Mouse (Mus musculus) limb, embryonic 14.5 days (tissue): ENCODE data around the gene Sorbs2. TPM values are rescaled to one million over a fixed set of nuclear protein-coding genes. Genes with fewer than 3 reads are reported as not detected.

Experiments
- ATAC-seq: fragments of 200-750 bp; cut with Nextera tagmentation; 2 replicates; pipeline ENCODE4 v1.8.0; 2017; ENCODE audit warnings: low read depth, moderate number of reproducible peaks, moderate TSS enrichment; ENCODE audit not compliant: low FRiP score
- DNase-seq: peaks from one replicate; pipeline ENCODE4 v3.0.0-alpha.2; 2015; ENCODE audit warnings: low spot score
- H3K27ac ChIP-seq: fragments of 300-500 bp; sonication (generic); replicated peaks from 2 replicates; pipeline ENCODE4 v1.5.1; 2014; ENCODE audit warnings: low read depth, mild to moderate bottlenecking, low read length, moderate library complexity, mixed read lengths
- H3K27me3 ChIP-seq: fragments of 300-500 bp; sonication (generic); 2 replicates; pipeline ENCODE4 v1.6.1; 2014; ENCODE audit warnings: low read length, mixed read lengths; ENCODE audit not compliant: control insufficient read depth, insufficient read depth
- H3K36me3 ChIP-seq: fragments of 300-500 bp; sonication (generic); 2 replicates; pipeline ENCODE4 v1.6.1; 2014; ENCODE audit warnings: mild to moderate bottlenecking, low read length, moderate library complexity, mixed read lengths; ENCODE audit not compliant: control insufficient read depth, insufficient read depth
- H3K4me1 ChIP-seq: fragments of 300-500 bp; sonication (generic); 2 replicates; pipeline ENCODE4 v1.6.1; 2014; ENCODE audit warnings: antibody characterized with exemption, low read length, mixed read lengths; ENCODE audit not compliant: control insufficient read depth, insufficient read depth
- H3K4me2 ChIP-seq: fragments of 300-500 bp; sonication (generic); replicated peaks from 2 replicates; pipeline ENCODE4 v1.6.1; 2014; ENCODE audit warnings: low read depth, mild to moderate bottlenecking, low read length, moderate library complexity; ENCODE audit not compliant: severe bottlenecking
- H3K4me3 ChIP-seq: fragments of 300-500 bp; sonication (generic); replicated peaks from 2 replicates; pipeline ENCODE4 v1.5.1; 2014; ENCODE audit warnings: low read length
- H3K9ac ChIP-seq: fragments of 300-500 bp; sonication (generic); 2 replicates; pipeline ENCODE4 v1.6.1; 2014; ENCODE audit warnings: mild to moderate bottlenecking, low read depth, low read length, moderate library complexity; ENCODE audit not compliant: severe bottlenecking
- H3K9me3 ChIP-seq: fragments of 300-500 bp; sonication (generic); 2 replicates; pipeline ENCODE4 v1.6.1; 2016; ENCODE audit warnings: low read length; ENCODE audit not compliant: control insufficient read depth
- POLR2A ChIP-seq: fragments of 200-500 bp; IDR thresholded peaks from 2 replicates; pipeline ENCODE4 v1.8.0; 2012; ENCODE audit warnings: inconsistent platforms, mild to moderate bottlenecking, moderate library complexity, borderline replicate concordance; ENCODE audit not compliant: insufficient read depth, insufficient read length; ENCODE audit errors: extremely low read depth
- WGBS: fragments of 180-500 bp; shearing (Covaris S2); extraction: QIAGEN DNeasy Blood & Tissue Kit; methylation state at CpG from one replicate; pipeline ENCODE4 v1.1.7; 2014; 5-methylcytosine and 5-hydroxymethylcytosine counted together
- polyA plus RNA-seq, 2 experiments: library from polyadenylated mRNA; depleted of rRNA in 1 of 2; stranded (reverse) in 1 of 2; unstranded in 1 of 2; fragments of >200 nt; fragmentation: Nextera tagmentation in 1 of 2; extraction: Ambion mirVana in 1 of 2; gene quantifications; 2 replicates each; pipeline versions ENCODE4 v1.2.1 to v1.2.3; 2012 to 2014

The Sorbs2 gene
- polyA plus RNA-seq, 2 experiments, result 52.7 to 54.1 TPM

DNA sequence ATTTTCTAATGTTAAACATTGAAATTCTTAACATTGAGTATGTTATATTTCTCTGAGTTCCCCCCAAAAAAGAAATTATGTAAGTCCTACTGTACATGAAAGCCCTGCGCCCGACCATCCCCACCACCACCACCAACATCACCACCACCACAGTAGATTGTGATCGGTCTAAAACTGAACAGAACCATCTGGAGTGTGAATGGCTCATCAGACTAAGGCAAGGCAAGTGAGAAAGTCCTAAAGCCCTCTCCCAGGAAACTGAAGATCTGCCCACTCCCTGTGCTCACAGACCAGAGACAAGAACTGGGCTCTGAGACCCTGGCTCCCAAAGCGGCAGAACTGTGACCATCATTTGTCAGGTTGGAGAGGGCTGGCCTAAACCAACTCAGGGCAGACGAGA lies 192.5 kb downstream of the Sorbs2 start:
- ATAC-seq, result no peak
- TF ChIP-seq POLR2A, result no peak
- Histone ChIP-seq H3K4me1 (no peaks in the 10 kb centered on the region), H3K4me2 (no peak overlapping the region), H3K9ac (no peak overlapping the region), H3K4me3 (no peak overlapping the region), H3K27me3 (no peaks in the 10 kb centered on the region), H3K36me3 (no peaks in the 10 kb centered on the region), H3K9me3 (no peaks in the 10 kb centered on the region), H3K27ac (no peak overlapping the region)
- no peak for DNase-seq
- 84% methylated on average over 5 of the region's 5 CpGs for WGBS

DNA sequence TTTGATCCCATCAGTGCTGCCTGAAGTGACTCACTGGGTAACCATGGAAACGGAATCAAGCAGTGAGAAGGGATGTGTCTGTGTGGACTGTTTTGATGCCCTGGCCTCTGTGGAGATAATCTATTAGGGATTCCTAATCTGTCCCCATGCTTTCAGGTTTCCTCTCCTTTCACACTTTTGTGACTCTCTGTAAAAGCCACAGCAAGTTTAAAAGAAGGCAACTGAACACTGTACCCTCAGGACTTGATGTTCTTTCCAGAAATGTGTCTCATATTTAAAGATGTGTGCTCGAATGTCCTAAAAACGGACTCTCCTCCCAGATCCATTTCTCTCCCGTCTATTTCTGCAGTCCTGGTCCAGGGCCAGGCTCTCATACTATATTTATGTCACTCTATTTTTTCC lies 196.1 kb downstream of the Sorbs2 start:
- WGBS, result 71% methylated on average over 4 of the region's 4 CpGs
- Histone ChIP-seq H3K4me1 (no peaks in the 10 kb centered on the region), H3K4me2 (no peak overlapping the region), H3K36me3 (no peaks in the 10 kb centered on the region), H3K27ac (no peak overlapping the region), H3K9ac (no peak overlapping the region), H3K27me3 (no peaks in the 10 kb centered on the region), H3K4me3 (no peak overlapping the region), H3K9me3 (no peaks in the 10 kb centered on the region)
- no peak for ATAC-seq
- DNase-seq, result no peak
- no peak for TF ChIP-seq POLR2A

- Histone ChIP-seq H3K4me1 (no peaks in the 10 kb centered on the region), H3K4me3 (no peak overlapping the region), H3K9me3 (no peaks in the 10 kb centered on the region), H3K36me3 (no peaks in the 10 kb centered on the region), H3K27ac (no peak overlapping the region), H3K27me3 (no peaks in the 10 kb centered on the region), H3K4me2 (no peak overlapping the region), H3K9ac (no peak overlapping the region)
- 75% methylated on average over 4 of the region's 4 CpGs for WGBS
- no peak for DNase-seq
- no peak for ATAC-seq
- no peak for TF ChIP-seq POLR2A
Observed at GRCm38 (mm10) chr8:45709098-45709497, 201.5 kb downstream of the Sorbs2 start.

GRCm38 (mm10) chr8:45709734-45710133 lies 202.1 kb downstream of the Sorbs2 start:
- TF ChIP-seq POLR2A, result no peak
- H3K4me1 ChIP-seq, result 0 out of 2 replicates have a peak, but pooled peaks cover under 1% of the 10 kb centered on the region
- 52% methylated on average over 4 of the region's 4 CpGs for WGBS

DNA sequence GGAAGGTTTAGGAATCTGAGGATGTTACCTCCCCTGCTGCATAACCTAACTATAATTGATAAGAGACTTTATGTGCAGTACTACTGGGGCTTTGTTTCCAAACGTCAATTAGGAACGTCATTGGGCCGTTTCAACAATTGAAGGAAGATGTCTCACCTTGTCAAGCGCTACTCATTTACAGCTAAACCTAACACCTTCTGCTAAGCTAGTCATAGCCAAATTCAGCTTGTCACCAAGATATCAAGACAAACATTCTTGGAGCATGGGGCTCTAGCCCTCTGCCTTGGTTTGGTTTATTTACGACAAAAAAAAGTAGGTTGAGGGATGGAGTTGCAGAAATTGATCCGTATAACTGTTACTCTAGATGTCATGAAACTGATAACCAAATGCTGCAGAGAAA lies 205.0 kb downstream of the Sorbs2 start:
- no peaks in the 10 kb centered on the region for H3K27me3 ChIP-seq
- no peak overlapping the region for H3K27ac ChIP-seq
- no peak overlapping the region for H3K9ac ChIP-seq
- H3K36me3 ChIP-seq, result no peaks in the 10 kb centered on the region
- no peak overlapping the region for H3K4me2 ChIP-seq
- H3K9me3 ChIP-seq, result no peaks in the 10 kb centered on the region
- H3K4me1 ChIP-seq, result 0 out of 2 replicates have a peak, but pooled peaks cover 3% of the 10 kb centered on the region
- no peak overlapping the region for H3K4me3 ChIP-seq
- ATAC-seq (no peak), DNase-seq (no peak)
- WGBS, result 93% methylated on average over 6 of the region's 6 CpGs
- TF ChIP-seq POLR2A, result no peak

More at GRCm38 (mm10) chr8:45709734-45710133, 202.1 kb downstream of the Sorbs2 start:
- no peak for ATAC-seq
- H3K27me3 ChIP-seq, result no peaks in the 10 kb centered on the region
- H3K9me3 ChIP-seq, result no peaks in the 10 kb centered on the region
- H3K4me3 ChIP-seq, result no peak overlapping the region
- DNase-seq, result no peak
- H3K4me2 ChIP-seq, result no peak overlapping the region
- no peaks in the 10 kb centered on the region for H3K36me3 ChIP-seq
- H3K27ac ChIP-seq, result no peak overlapping the region
- no peak overlapping the region for H3K9ac ChIP-seq

DNA sequence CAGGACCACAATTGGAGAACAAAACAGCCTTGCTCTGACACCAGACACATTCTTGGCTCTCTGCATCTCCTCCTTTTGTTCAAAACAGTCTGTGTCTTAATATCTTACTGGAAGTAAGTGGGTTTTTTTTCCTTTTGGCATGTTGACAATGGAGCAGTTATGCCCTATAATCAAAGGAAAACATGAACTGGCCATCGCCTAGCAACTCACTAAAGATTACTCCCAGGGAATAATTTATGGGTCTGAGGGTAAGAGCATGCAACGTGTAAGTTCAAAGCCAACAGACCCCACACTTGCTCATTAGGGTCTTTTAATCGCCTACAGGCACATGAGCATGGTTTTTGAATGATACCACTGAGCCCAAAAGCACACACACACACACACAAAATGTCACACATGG lies 207.2 kb downstream of the Sorbs2 start:
- H3K4me2 ChIP-seq, result no peak overlapping the region
- no peak for ATAC-seq
- 10% methylated on average over 3 of the region's 3 CpGs for WGBS

More for the DNA sequence above, 207.2 kb downstream of the Sorbs2 start:
- Histone ChIP-seq H3K4me1 (0 out of 2 replicates have a peak, but pooled peaks cover 3% of the 10 kb centered on the region), H3K36me3 (no peaks in the 10 kb centered on the region), H3K27ac (no peak overlapping the region), H3K4me3 (no peak overlapping the region), H3K27me3 (no peaks in the 10 kb centered on the region), H3K9ac (no peak overlapping the region), H3K9me3 (no peaks in the 10 kb centered on the region)
- no peak for DNase-seq
- no peak for TF ChIP-seq POLR2A
